Mouse (Mus musculus): Measurements from ENCODE around the gene Clec4b1. TPM values are rescaled to one million over a fixed set of nuclear protein-coding genes. Genes with fewer than 3 reads are reported as not detected.
"Not testable (repeated sequence)": the region's sequence is repeated elsewhere in the genome, so short reads cannot be mapped to it uniquely, and the experiment has no call there.

Clec4b1 gene
- not detected in 2 replicates for polyA plus RNA-seq (2015; fragmentation: Nextera tagmentation; extraction: Ambion mirVana)

- H3K9ac ChIP-seq = no peak within 1 kb of the TSS
- H3K4me3 ChIP-seq = no peak within 1 kb of the TSS
- no peaks in the 10 kb centered on the region for H3K36me3 ChIP-seq
- H3K4me2 ChIP-seq = no peak within 1 kb of the TSS
- no peaks in the 10 kb centered on the region for H3K27me3 ChIP-seq
- 77% methylated on average over 2 of the region's 2 CpGs for WGBS
- H3K9me3 ChIP-seq = peaks cover 6% of the 10 kb centered on the region; the same call in 1 of the 2 replicates
- no peaks in the 10 kb centered on the region for H3K4me1 ChIP-seq
- no peak within 1 kb of the TSS for H3K27ac ChIP-seq
- no peak for ATAC-seq (ENCODE audit: insufficient number of reproducible peaks, insufficient read depth, low FRiP score, low TSS enrichment, low read depth)
Observed at GRCm38 (mm10) chr6:123049742-123050372, at the start of gene Clec4b1. Clec4b1 (plus strand) TSS chr6:123049962.

DNA sequence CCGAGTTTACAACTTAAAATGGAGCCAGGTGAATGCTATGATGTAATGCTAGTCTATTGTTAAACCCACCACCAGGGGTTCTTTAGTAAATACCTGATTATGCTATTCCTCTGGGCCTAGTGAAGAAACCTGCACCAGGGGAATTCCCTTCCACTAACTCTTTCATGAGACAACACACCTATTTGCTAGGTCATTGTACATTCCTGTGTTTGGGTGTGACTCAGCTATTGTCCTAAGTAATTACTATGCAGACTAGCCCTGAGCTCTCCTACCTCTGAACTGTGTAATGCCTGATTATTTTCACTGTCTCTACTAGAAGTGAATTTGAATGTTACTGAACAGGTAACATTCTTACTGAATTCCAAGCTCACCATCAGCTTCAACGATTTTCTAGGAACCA, 45.1 kb upstream of the Clec4b1 start:
- H3K9ac ChIP-seq; H3K27me3 ChIP-seq; H3K36me3 ChIP-seq; H3K4me2 ChIP-seq; H3K9me3 ChIP-seq; H3K4me1 ChIP-seq; H3K4me3 ChIP-seq; ATAC-seq (ENCODE audit: insufficient number of reproducible peaks, insufficient read depth, low FRiP score, low TSS enrichment, low read depth); H3K27ac ChIP-seq: not testable (repeated sequence)
- WGBS = 63% methylated on average over 2 of the region's 2 CpGs

DNA sequence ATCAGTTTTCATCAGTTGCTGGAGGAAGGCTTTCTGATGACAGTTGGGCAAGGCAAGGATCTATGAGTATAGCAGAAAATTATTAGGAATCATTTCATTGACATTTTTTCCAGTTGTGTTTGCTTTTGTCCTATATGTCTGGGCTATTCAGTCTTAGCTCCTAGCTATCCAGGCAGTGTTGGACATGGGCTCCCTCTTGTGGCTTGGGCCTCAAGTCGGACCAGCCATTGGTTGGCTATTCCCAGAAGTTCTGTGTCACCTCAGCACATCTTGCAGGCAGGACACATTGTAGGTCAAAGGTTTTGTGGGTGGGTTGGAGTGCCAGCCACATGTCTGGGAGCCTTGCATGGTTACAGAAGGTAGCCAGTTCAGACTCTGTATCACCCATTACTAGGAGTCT, 44.2 kb upstream of the Clec4b1 start:
- WGBS = 66% methylated on average over 1 of the region's 1 CpGs
- Histone ChIP-seq H3K36me3 (no peaks in the 10 kb centered on the region), H3K4me3 (no peak overlapping the region), H3K27ac (no peak overlapping the region), H3K9ac (no peak overlapping the region), H3K27me3 (no peaks in the 10 kb centered on the region), H3K9me3 (no peaks in the 10 kb centered on the region), H3K4me1 (no peaks in the 10 kb centered on the region), H3K4me2 (no peak overlapping the region)
- ATAC-seq (ENCODE audit: insufficient number of reproducible peaks, insufficient read depth, low FRiP score, low TSS enrichment, low read depth) = no peak

- Histone ChIP-seq H3K27ac (no peak overlapping the region), H3K4me2 (no peak overlapping the region), H3K9ac (no peak overlapping the region), H3K27me3 (no peaks in the 10 kb centered on the region), H3K4me3 (no peak overlapping the region), H3K36me3 (no peaks in the 10 kb centered on the region), H3K4me1 (no peaks in the 10 kb centered on the region), H3K9me3 (0 out of 2 replicates have a peak, but pooled peaks cover 3% of the 10 kb centered on the region)
- no peak for ATAC-seq (ENCODE audit: insufficient number of reproducible peaks, insufficient read depth, low FRiP score, low TSS enrichment, low read depth)
- 92% methylated on average over 4 of the region's 4 CpGs for WGBS
Observed at GRCm38 (mm10) chr6:123095125-123095843, 45.5 kb downstream of the Clec4b1 start.

- not testable (repeated sequence) for H3K4me3 ChIP-seq; H3K27ac ChIP-seq; H3K27me3 ChIP-seq; H3K9ac ChIP-seq; H3K36me3 ChIP-seq; H3K9me3 ChIP-seq; ATAC-seq (ENCODE audit: insufficient number of reproducible peaks, insufficient read depth, low FRiP score, low TSS enrichment, low read depth); H3K4me1 ChIP-seq; H3K4me2 ChIP-seq
- WGBS = 61% methylated on average over 1 of the region's 1 CpGs
Observed at GRCm38 (mm10) chr6:123106128-123106527, 56.4 kb downstream of the Clec4b1 start, which contains the start of gene Clec4a2. Clec4a2 (plus strand) TSS chr6:123106428.

Other genes with a start within 250 kb of the Clec4b1 start
- gene Slc2a3, start 248.3 kb upstream of the Clec4b1 start, polyA plus RNA-seq (2015; fragmentation: Nextera tagmentation; extraction: Ambion mirVana) = 37.0 and 38.4 TPM in 2 replicates
- 6.2 and 6.8 TPM in 2 replicates for gene Foxj2, start 230.0 kb upstream of the Clec4b1 start, polyA plus RNA-seq (2015; fragmentation: Nextera tagmentation; extraction: Ambion mirVana)
- gene C3ar1, start 193.8 kb upstream of the Clec4b1 start, polyA plus RNA-seq (2015; fragmentation: Nextera tagmentation; extraction: Ambion mirVana) = 2.3 and 3.2 TPM in 2 replicates
- 57.0 and 65.2 TPM in 2 replicates for gene Necap1, start 175.5 kb upstream of the Clec4b1 start, polyA plus RNA-seq (2015; fragmentation: Nextera tagmentation; extraction: Ambion mirVana)
- gene Clec4a1, start 128.1 kb upstream of the Clec4b1 start, polyA plus RNA-seq (2015; fragmentation: Nextera tagmentation; extraction: Ambion mirVana) = 1.5 and 2.5 TPM in 2 replicates
- 1.7 and 2.6 TPM in 2 replicates for gene Clec4a3, start 97.4 kb upstream of the Clec4b1 start, polyA plus RNA-seq (2015; fragmentation: Nextera tagmentation; extraction: Ambion mirVana)
- gene Clec4a4, start 59.6 kb upstream of the Clec4b1 start, polyA plus RNA-seq (2015; fragmentation: Nextera tagmentation; extraction: Ambion mirVana) = 0.61 TPM in 1 of 2 replicates, not detected in the other
- 2.4 and 4.5 TPM in 2 replicates for gene Clec4a2, start 56.5 kb downstream of the Clec4b1 start, polyA plus RNA-seq (2015; fragmentation: Nextera tagmentation; extraction: Ambion mirVana)
- not detected in 2 replicates for gene Clec4b2, start 122.9 kb downstream of the Clec4b1 start, polyA plus RNA-seq (2015; fragmentation: Nextera tagmentation; extraction: Ambion mirVana)
- gene Clec4n, start 179.9 kb downstream of the Clec4b1 start, polyA plus RNA-seq (2015; fragmentation: Nextera tagmentation; extraction: Ambion mirVana) = 1.5 and 1.6 TPM in 2 replicates
- not detected in 2 replicates for gene Clec4d, start 212.1 kb downstream of the Clec4b1 start, polyA plus RNA-seq (2015; fragmentation: Nextera tagmentation; extraction: Ambion mirVana)
- 0.25 TPM in 1 of 2 replicates, not detected in the other for gene Clec4e, start 239.9 kb downstream of the Clec4b1 start, polyA plus RNA-seq (2015; fragmentation: Nextera tagmentation; extraction: Ambion mirVana)

All from embryonic facial prominence, embryonic 13.5 days (tissue).